Mouse (Mus musculus) cerebellum, postnatal 4 days (tissue): Measurements from ENCODE around the gene Musk.

Source experiments
- DNase-seq, 2 experiments: peaks; one replicate each; pipeline ENCODE4 v3.0.0; 2022; ENCODE audit warnings: low spot score in 2 of 2, mixed read lengths in 1 of 2

The Musk gene

DNA sequence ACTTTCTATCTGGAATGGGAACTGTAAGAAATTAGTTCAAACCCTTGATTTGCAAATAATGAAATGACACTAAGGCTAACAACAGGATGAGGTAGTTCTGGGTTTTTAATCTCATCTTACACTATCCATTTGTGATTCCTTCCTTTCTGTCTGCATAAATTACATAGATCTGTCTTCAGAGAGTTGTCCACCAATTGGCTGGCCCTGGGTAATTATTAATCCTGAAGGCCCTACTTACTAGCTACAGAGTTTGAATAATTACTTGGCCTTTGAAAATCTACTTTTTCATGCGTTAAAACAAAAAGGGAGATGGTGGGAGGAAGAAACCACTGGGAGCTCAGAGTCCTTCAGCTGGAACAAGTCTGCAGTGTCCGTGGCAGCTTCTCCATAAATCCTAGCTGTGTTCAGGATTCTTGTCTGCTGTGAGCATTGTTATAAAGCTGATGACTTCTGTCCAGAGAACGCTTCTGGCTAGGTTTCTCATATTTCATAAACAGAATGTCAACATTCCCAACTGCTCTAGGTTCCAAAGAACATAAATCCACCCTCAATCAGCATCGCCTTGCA, 29.3 kb downstream of the Musk start:
- no peak for DNase-seq

DNA sequence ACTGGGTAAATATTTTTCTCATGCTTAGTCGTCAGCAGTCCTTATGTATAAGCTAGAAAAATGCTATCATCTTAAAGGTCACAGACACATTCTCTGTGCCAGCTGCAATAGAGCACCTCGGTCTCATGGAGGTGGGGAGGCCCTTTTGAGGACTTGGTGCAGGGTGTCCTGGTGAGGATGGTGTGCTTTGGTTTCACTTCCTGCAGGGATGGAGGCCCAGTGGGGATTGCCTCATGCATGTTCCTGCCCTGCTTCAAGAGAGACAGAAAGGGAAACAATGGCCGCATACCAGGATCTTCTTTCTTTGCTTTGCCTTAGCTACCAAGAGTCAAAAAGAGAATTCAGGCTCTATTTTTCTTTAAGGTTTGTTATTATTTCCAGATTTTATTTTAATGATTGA, 31.8 kb downstream of the Musk start:
- DNase-seq: no peak

- no peak for DNase-seq
These were observed 34.5 kb downstream of the Musk start for GRCm38 (mm10) chr4:58320293-58320692.

DNA sequence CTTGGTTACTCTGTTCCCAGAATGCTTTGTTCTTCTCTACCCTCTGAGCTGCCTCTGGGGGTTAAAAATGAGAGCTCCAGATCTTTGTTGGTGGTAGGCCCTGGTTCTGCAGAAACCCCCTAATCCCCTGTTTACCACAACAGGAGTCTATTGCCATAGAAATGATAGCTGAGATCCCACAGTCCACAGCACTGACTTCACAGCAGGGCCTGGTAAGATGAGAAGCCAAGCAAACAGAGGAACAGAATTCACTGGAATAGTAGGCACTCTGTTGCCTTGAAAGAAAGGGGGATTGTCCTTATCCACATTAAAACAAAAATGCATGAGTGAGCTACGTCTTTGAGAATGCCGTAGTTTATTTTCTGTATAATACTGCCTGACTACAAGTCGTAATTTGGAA, 41.0 kb downstream of the Musk start:
- no peak for DNase-seq

DNA sequence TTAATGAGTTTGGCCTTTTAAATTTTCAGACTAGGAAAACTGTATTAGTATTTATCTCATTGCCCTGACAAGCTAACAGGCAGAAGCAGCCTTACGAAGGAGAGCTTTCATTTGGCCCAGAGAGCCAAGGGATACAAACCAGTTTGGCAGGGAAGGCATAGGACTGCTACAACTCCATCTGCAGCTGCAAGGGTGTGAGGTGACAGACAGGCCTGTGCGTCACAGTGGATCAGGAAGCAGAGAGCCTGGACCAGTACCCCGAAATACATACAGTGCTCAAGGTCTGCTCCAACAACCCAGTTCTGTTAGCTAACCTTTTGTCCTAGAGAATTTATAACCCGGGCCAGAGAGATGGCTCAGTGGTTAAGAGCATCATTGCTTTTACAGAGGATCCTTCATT, 42.5 kb downstream of the Musk start:
- no peak for DNase-seq

DNA sequence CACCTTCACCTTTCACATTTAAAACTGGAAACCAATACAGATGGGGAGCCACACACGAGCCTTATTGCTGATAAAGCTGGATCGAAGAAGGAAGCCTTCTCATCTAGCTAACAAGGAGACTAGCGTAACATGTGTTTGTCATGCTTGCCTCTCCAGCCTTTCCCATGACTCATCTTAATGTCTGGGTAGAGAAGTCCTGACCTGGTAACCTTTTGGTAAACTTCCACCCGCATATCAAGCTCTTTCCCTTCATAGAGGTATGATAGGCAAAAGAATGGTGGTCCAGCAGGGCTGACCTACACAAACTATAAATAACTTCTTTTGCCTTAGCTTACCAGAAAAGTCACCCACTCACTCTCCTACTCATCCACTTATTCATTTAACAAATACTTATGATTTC, 44.3 kb downstream of the Musk start:
- DNase-seq: no peak

- no peak for DNase-seq
These were observed 45.3 kb downstream of the Musk start for GRCm38 (mm10) chr4:58330864-58331638.

- no peak for DNase-seq
These were observed 46.6 kb downstream of the Musk start for GRCm38 (mm10) chr4:58332394-58332793.

GRCm38 (mm10) chr4:58336227-58336626, 50.5 kb downstream of the Musk start:
- DNase-seq: no peak

DNA sequence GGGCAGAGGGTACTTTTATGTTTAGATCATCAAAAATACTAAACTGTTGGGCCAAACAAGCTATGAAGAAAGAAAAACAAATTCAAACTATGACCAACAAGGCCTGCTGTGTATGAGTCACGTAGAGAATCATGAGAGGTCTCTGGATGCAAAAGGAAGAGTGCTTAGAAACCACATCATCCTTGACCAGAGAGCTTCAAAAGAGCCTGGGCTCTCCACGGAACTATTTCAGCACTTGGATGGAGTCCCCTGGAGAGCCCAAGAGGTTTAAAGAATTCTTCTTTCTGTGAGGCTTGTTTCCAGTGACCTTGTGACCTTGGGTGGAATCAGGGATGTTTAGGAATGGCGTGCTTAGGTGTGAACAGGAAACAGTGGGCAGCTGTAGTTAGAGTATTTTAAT, 53.5 kb downstream of the Musk start:
- no peak for DNase-seq

GRCm38 (mm10) chr4:58350206-58350605, 64.4 kb downstream of the Musk start:
- DNase-seq: no peak

DNA sequence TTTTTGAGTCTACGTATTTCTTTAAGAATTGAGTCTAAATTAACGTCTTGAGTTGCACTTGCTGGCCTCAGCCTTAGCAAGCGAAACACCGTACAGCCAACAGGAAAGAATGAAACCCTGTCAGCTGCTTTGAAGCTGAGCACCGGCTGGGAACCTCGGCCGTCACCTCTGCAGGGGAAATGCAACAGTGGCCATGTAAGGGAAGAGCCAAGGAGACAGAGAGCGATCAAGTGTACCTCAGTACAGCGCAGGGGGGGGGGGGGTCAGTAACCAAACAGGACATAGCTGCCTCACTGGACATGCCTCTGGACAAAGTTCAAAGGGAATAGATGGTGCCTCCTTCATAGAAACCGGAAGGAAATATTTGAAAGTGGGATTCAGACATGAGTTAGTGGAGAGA, 65.4 kb downstream of the Musk start:
- DNase-seq: no peak

DNA sequence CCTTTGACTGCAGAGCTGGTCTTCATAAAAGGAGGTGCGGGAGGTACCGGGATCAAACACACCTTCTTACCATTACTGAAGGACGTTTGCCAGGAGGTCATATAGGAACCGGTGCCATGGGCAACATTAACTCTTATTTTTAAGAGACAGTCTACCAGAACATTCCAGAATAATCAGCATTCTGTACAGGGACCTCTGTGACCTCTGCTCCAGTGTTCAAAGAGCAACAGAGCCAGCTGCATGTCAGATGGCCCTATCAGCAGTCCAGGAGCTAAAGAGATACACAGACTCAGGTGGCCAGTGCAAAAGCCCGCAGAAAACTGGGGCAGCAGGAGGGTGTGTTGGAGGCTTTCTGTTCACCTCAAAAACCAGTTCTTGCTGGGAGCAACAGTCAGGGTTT, 65.8 kb downstream of the Musk start:
- DNase-seq: no peak

DNA sequence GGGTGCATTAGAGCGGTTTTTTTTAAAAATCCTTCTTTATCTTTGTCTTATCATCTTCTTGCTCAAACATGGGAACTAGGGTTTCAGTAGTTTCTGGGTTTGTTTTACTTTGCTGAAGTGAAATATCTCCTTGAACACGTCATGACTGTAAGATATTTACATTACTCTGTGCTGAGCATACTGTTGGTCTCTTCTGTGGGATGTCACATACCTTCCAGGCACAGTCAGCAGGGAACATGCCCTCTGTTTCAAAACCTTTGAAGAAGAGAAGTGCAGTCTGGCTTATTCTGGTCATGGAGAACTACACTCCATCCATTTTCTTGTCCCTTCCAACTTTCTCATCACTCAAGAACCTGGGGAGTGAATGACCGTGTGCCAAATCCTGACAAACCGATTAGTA, 73.2 kb downstream of the Musk start:
- no peak for DNase-seq

- DNase-seq: no peak
These were observed 79.6 kb downstream of the Musk start for GRCm38 (mm10) chr4:58365321-58365720.

GRCm38 (mm10) chr4:58371106-58371505, 85.3 kb downstream of the Musk start:
- DNase-seq: no peak

DNA sequence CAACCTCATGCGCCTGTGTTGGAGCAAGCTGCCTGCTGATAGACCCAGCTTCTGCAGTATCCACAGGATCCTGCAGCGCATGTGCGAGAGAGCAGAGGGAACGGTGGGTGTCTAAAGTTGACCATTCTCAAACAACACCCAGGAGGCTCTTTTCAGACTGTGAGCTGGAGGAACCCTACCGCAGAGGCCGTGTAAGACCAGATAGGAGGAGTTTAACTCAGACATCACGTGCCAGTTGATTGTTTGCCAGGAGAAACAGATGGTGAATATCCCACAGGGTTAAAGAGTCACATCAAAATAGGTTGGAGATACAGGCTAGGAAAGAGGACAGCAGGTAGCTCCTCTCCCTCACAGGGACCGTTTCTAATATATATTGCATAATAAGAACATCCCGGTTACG, 87.8 kb downstream of the Musk start:
- DNase-seq: peak in 1 of 2 experiments; percentile 44

DNA sequence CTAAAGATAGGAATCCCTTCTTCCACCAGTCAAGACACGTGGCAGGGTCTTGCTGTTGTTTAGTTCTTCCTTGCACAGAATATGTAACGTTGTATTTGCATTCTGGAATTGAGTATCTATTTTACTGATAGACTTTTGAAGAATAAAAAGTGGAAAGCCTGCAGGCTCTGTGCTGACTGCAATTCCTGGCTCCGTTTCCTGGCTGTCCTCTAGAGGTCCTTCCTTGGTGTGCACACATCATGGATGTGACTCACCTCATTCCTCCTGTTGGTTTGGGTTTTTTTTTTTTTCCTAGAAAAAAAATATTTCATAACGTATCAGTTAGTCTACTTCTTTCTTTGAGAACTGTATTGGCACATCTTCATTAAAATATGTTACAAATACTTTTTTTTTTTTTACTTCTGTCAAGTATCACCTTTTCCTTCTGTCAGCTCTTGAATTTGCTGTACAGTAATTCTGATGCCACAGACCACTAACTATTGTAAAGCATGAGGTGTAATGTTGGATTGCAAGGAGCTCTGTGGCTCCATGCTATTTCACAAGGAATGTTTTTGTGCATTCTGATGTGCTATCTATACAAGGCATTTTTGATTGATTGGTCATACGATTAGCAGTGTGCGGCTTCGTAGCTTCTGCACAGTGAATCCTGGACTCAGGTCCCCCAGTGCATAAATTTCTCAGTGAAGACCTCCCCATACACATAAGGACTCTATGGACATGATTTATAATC, 88.5 kb downstream of the Musk start:
- peak in 1 of 2 experiments; percentile 22 for DNase-seq

- DNase-seq: no peak
These were observed 93.4 kb downstream of the Musk start for GRCm38 (mm10) chr4:58379186-58379585.

DNA sequence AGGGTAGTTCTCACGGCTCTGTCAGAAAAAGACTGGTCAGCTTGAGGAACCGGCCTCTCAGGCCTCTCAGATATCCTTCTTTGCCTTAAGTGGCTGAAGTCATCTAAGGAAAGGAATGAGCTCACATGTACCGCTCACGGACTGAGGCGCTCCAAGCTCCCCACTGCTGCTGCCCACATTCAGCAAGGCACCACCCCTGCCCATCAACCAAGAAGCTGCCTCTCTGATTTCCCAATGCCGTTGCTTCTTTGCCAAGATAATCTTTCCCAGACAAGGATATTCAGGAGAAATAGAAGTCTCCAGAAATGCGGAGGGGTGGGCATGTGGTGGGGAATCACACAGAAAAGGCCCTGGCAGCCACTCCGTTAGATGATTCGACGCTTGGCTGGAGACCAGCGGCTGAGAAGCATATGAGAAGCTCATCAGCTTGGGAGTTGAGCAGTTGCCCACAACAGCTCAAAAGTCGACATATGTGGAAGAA, 115.1 kb downstream of the Musk start:
- DNase-seq: peak; percentile 28 to 63

- DNase-seq: no peak
These were observed 116.3 kb downstream of the Musk start for GRCm38 (mm10) chr4:58401973-58402501.
